ENCODE assay signal across 18 mouse cellular contexts in the genomic region with DNA sequence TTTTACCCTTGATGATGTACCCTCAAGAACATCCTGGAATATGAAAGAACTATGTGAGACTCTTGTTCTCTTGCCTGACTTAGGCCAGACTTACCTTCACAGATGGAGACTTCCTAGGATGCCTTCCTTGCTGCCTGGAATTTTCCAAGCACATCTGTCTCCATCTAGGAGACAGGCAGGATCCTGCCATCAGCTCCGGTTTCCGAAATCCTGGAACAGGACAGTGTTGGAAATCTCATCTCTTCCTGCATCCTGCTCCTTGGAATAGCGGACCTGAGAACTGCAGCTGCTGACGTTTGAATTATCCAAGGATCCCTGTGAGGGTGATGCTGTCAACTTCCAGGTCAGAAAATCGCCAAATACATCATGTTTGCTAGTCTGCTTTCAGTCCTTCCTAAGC.
"Had no signal": no experiment of that assay in that cellular context is flagged by ENCODE, and none has a peak within 500 bp of the region (broad histone marks: within the 10 kb centered on the region; RNA-seq: fewer than 3 reads in every experiment).

No protein-coding gene starts in this region.

- H3K4me2 ChIP-seq: intestine, embryonic 15.5 days; limb, embryonic 12.5 days; liver, embryonic 13.5 days; lung, embryonic 15.5 days; midbrain, embryonic 11.5 days; midbrain, embryonic 15.5 days; neural tube, embryonic 13.5 days; stomach, embryonic 15.5 days had no signal

- H3K4me1 ChIP-seq: intestine, embryonic 15.5 days; lung, embryonic 15.5 days; megakaryocyte, embryonic 14.5 days; stomach, embryonic 15.5 days had no signal

- ATAC-seq: intestine, embryonic 15.5 days; liver, postnatal 0 days; midbrain, embryonic 15.5 days had no signal

- H3K27ac ChIP-seq: intestine, embryonic 15.5 days; layer of hippocampus, adult 2 months; limb, embryonic 12.5 days; liver, embryonic 13.5 days; lung, embryonic 15.5 days; macrophage; midbrain, embryonic 15.5 days; neural tube, embryonic 13.5 days; stomach, embryonic 15.5 days had no signal

- H3K36me3 ChIP-seq: intestine, embryonic 15.5 days; limb, embryonic 12.5 days; liver, embryonic 13.5 days; lung, embryonic 15.5 days; midbrain, embryonic 15.5 days; neural tube, embryonic 13.5 days; stomach, embryonic 15.5 days had no signal

- H3K4me3 ChIP-seq: intestine, embryonic 15.5 days; layer of hippocampus, adult 2 months; limb, embryonic 12.5 days; liver, embryonic 13.5 days; lung, embryonic 15.5 days; megakaryocyte, embryonic 14.5 days; midbrain, embryonic 15.5 days; neural tube, embryonic 13.5 days; stomach, embryonic 15.5 days had no signal

- DNase-seq: liver; liver, embryonic 13.5 days; liver, postnatal 0 days; lung, postnatal 14 days; retina, postnatal 1 day; right cerebral cortex, postnatal 4 days; spleen, adult 18-20 months; thymus, postnatal 36 days had no signal

- H3K9me3 ChIP-seq: intestine, embryonic 15.5 days; limb, embryonic 12.5 days; liver, embryonic 13.5 days; lung, embryonic 15.5 days; megakaryocyte, embryonic 14.5 days; midbrain, embryonic 15.5 days; neural tube, embryonic 13.5 days; stomach, embryonic 15.5 days had no signal

- H3K9ac ChIP-seq: intestine, embryonic 15.5 days; limb, embryonic 12.5 days; liver, embryonic 13.5 days; liver, postnatal 0 days; lung, embryonic 15.5 days; midbrain, embryonic 15.5 days; neural tube, embryonic 13.5 days; stomach, embryonic 15.5 days had no signal
